Mouse (Mus musculus) midbrain, postnatal 0 days (tissue): ENCODE results near the gene Haus2. TPM values are rescaled to one million over a fixed set of nuclear protein-coding genes. Genes with fewer than 3 reads are reported as not detected.

Experiments
- ATAC-seq: fragments of 200-750 bp; cut with Nextera tagmentation; 2 replicates; pipeline ENCODE4 v1.8.0; 2017; ENCODE audit warnings: moderate number of reproducible peaks, mild to moderate bottlenecking, moderate TSS enrichment, moderate library complexity; ENCODE audit not compliant: low FRiP score
- DNase-seq: peaks from one replicate; pipeline ENCODE4 v3.0.0-alpha.2; 2015; ENCODE audit warnings: low spot score
- H3K27ac ChIP-seq: fragments of 300-500 bp; sonication (generic); 2 replicates; pipeline ENCODE4 v1.5.1; 2014; ENCODE audit warnings: low read depth, mild to moderate bottlenecking, low read length, mixed read lengths
- H3K27me3 ChIP-seq: fragments of 300-500 bp; sonication (generic); 2 replicates; pipeline ENCODE4 v1.6.1; 2014; ENCODE audit warnings: low read length, control low read depth, mixed read lengths; ENCODE audit not compliant: insufficient read depth
- H3K36me3 ChIP-seq: fragments of 300-500 bp; sonication (generic); 2 replicates; pipeline ENCODE4 v1.6.1; 2014; ENCODE audit warnings: low read length, control low read depth, mixed read lengths; ENCODE audit not compliant: insufficient read depth
- H3K4me1 ChIP-seq: fragments of 300-500 bp; sonication (generic); 2 replicates; pipeline ENCODE4 v1.6.1; 2014; ENCODE audit warnings: mild to moderate bottlenecking, control low read depth, antibody characterized with exemption, low read length, mixed read lengths; ENCODE audit not compliant: insufficient read depth
- H3K4me2 ChIP-seq: fragments of 300-500 bp; sonication (generic); 2 replicates; pipeline ENCODE4 v1.6.1; 2014; ENCODE audit warnings: low read depth, mild to moderate bottlenecking, low read length, mixed read lengths; ENCODE audit not compliant: poor library complexity, severe bottlenecking
- H3K4me3 ChIP-seq: fragments of 300-500 bp; sonication (generic); 2 replicates; pipeline ENCODE4 v1.5.1; 2014; ENCODE audit warnings: low read depth, mild to moderate bottlenecking, low read length, moderate library complexity
- H3K9ac ChIP-seq: fragments of 300-500 bp; sonication (generic); replicated peaks from 2 replicates; pipeline ENCODE4 v1.6.1; 2014; ENCODE audit warnings: mild to moderate bottlenecking, low read length, moderate library complexity, mixed read lengths; ENCODE audit not compliant: poor library complexity, severe bottlenecking
- H3K9me3 ChIP-seq: fragments of 300-500 bp; sonication (generic); 2 replicates; pipeline ENCODE4 v1.6.1; 2016; ENCODE audit warnings: low read length, control low read depth
- CTCF ChIP-seq: IDR thresholded peaks from 2 replicates; pipeline ENCODE4 v1.5.1; 2016; ENCODE audit warnings: antibody characterized with exemption, mild to moderate bottlenecking
- WGBS: fragments of 180-500 bp; shearing (Covaris S2); extraction: QIAGEN DNeasy Blood & Tissue Kit; methylation state at CpG from one replicate; pipeline ENCODE4 v1.1.7; 2014; 5-methylcytosine and 5-hydroxymethylcytosine counted together
- polyA plus RNA-seq: library from polyadenylated mRNA; unstranded; fragments of >200 nt; fragmentation: Nextera tagmentation; extraction: Ambion mirVana; gene quantifications from 2 replicates; pipeline ENCODE4 v1.2.1, GENCODE M21; 2015
- total RNA-seq: library from RNA; depleted of rRNA; stranded (reverse); fragments of >200 nt; gene quantifications from 2 replicates; pipeline ENCODE4 v1.2.3, GENCODE M21; 2014

The Haus2 gene
- total and polyA plus RNA-seq, 2 experiments from 2014 or later = 24.8 to 32.2 TPM

- Histone ChIP-seq H3K9ac (no peak overlapping the region), H3K4me3 (no peak overlapping the region), H3K27me3 (no peaks in the 10 kb centered on the region), H3K27ac (no peak overlapping the region), H3K4me2 (no peak overlapping the region), H3K36me3 (peaks cover 4% of the 10 kb centered on the region; the same call in 1 of the 2 replicates), H3K4me1 (0 out of 2 replicates have a peak, but pooled peaks cover 5% of the 10 kb centered on the region), H3K9me3 (no peaks in the 10 kb centered on the region)
- no peak for ATAC-seq
- 73% methylated on average over 4 of the region's 4 CpGs for WGBS
- TF ChIP-seq CTCF = no peak
- DNase-seq = no peak
Observed at GRCm38 (mm10) chr2:120631957-120632356, 22.8 kb downstream of the Haus2 start.

GRCm38 (mm10) chr2:120640835-120641234 is 31.7 kb downstream of the Haus2 start:
- WGBS = 90% methylated on average over 8 of the region's 8 CpGs
- no peak for ATAC-seq
- DNase-seq = no peak
- Histone ChIP-seq H3K36me3 (no peaks in the 10 kb centered on the region), H3K4me1 (no peaks in the 10 kb centered on the region), H3K4me3 (no peak overlapping the region), H3K9me3 (no peaks in the 10 kb centered on the region), H3K9ac (no peak overlapping the region), H3K4me2 (no peak overlapping the region), H3K27ac (no peak overlapping the region), H3K27me3 (no peaks in the 10 kb centered on the region)
- TF ChIP-seq CTCF = no peak

- H3K9me3 ChIP-seq = no peaks in the 10 kb centered on the region
- 45% methylated on average over 7 of the region's 7 CpGs for WGBS
- DNase-seq (peak; percentile 73), ATAC-seq (no peak)
- no peak overlapping the region for H3K4me3 ChIP-seq
- H3K27ac ChIP-seq = peak overlapping the region; percentile 4; the same call in 1 of the 2 replicates
- no peaks in the 10 kb centered on the region for H3K27me3 ChIP-seq
- no peaks in the 10 kb centered on the region for H3K36me3 ChIP-seq
- no peak overlapping the region for H3K4me2 ChIP-seq
- no peaks in the 10 kb centered on the region for H3K4me1 ChIP-seq
- no peak for TF ChIP-seq CTCF
- no peak overlapping the region for H3K9ac ChIP-seq
Observed at GRCm38 (mm10) chr2:120643836-120644235, 34.7 kb downstream of the Haus2 start.

GRCm38 (mm10) chr2:120646777-120647176 is 37.6 kb downstream of the Haus2 start:
- no peak for DNase-seq
- no peaks in the 10 kb centered on the region for H3K36me3 ChIP-seq
- H3K9ac ChIP-seq = no peak overlapping the region
- no peak overlapping the region for H3K4me3 ChIP-seq
- no peak overlapping the region for H3K27ac ChIP-seq
- ATAC-seq = no peak
- H3K4me2 ChIP-seq = no peak overlapping the region
- TF ChIP-seq CTCF = no peak
- no peaks in the 10 kb centered on the region for H3K27me3 ChIP-seq
- WGBS = 56% methylated on average over 4 of the region's 4 CpGs
- no peaks in the 10 kb centered on the region for H3K4me1 ChIP-seq
- H3K9me3 ChIP-seq = no peaks in the 10 kb centered on the region

GRCm38 (mm10) chr2:120652256-120652924 is 43.2 kb downstream of the Haus2 start:
- no peak overlapping the region for H3K4me2 ChIP-seq
- no peak for TF ChIP-seq CTCF
- no peaks in the 10 kb centered on the region for H3K27me3 ChIP-seq
- DNase-seq (peak; percentile 6), ATAC-seq (no peak)
- no peak overlapping the region for H3K27ac ChIP-seq
- H3K4me1 ChIP-seq = no peaks in the 10 kb centered on the region
- H3K9ac ChIP-seq = no peak overlapping the region
- H3K4me3 ChIP-seq = no peak overlapping the region
- H3K9me3 ChIP-seq = no peaks in the 10 kb centered on the region
- whole genome bisulfite sequencing = 76% methylated on average over 7 of the region's 7 CpGs
- no peaks in the 10 kb centered on the region for H3K36me3 ChIP-seq

- no peak overlapping the region for H3K27ac ChIP-seq
- no peak overlapping the region for H3K4me2 ChIP-seq
- WGBS = 88% methylated on average over 7 of the region's 7 CpGs
- DNase-seq (no peak), ATAC-seq (no peak)
- no peak overlapping the region for H3K9ac ChIP-seq
- no peaks in the 10 kb centered on the region for H3K36me3 ChIP-seq
- H3K4me1 ChIP-seq = no peaks in the 10 kb centered on the region
- H3K4me3 ChIP-seq = no peak overlapping the region
- H3K27me3 ChIP-seq = no peaks in the 10 kb centered on the region
- no peak for TF ChIP-seq CTCF
- H3K9me3 ChIP-seq = no peaks in the 10 kb centered on the region
Observed at GRCm38 (mm10) chr2:120652925-120653284, 43.7 kb downstream of the Haus2 start.
